Mouse (Mus musculus) brain, adult 2 months (tissue): Measurements from ENCODE around the gene Zic1.
A peak's percentile ranks its signal among the peaks of the same experiment; 100 is the strongest.

Experiments used
- DNase-seq: peaks from one replicate; pipeline ENCODE4 v3.0.0; 2011; ENCODE audit warnings: low read depth, low spot score

Gene Zic1

DNA sequence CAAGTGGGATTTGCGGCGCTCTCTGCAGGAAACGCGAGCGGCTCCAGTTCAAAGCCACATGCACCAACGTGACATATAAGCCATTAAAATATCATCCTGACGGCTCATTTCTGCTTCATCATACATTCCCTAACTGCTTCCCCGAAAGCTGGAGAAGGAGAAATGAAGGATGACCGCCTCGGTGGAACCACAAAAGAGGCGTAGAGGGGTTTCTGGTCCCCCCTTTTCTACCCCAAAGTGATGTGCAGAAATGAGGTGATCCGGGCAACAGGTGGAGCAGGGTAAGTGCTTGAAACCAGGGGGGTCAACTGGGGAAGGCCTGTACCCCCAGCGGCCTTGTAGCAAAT lies 3.3 kb upstream of the Zic1 start:
- DNase-seq = no peak

DNA sequence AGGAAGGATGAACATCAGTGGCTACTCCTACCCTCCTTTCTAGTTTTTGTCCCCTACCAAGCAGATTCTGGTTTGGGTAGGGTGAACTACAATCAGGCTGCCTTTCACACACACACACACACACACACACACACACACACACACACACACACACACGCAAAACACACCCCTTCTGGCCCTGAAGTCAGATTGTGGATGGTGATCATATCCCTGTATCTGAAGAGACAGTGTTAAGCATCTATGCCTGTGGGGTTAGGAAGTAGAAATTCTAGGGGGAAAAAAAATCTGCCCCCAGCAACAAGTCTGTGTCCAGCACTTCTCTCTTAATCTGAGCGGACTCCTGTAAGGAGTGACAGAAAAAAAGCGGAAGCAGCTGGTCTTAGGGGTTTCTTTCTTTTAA lies 2.5 kb upstream of the Zic1 start:
- peak; percentile 62 for DNase-seq

DNA sequence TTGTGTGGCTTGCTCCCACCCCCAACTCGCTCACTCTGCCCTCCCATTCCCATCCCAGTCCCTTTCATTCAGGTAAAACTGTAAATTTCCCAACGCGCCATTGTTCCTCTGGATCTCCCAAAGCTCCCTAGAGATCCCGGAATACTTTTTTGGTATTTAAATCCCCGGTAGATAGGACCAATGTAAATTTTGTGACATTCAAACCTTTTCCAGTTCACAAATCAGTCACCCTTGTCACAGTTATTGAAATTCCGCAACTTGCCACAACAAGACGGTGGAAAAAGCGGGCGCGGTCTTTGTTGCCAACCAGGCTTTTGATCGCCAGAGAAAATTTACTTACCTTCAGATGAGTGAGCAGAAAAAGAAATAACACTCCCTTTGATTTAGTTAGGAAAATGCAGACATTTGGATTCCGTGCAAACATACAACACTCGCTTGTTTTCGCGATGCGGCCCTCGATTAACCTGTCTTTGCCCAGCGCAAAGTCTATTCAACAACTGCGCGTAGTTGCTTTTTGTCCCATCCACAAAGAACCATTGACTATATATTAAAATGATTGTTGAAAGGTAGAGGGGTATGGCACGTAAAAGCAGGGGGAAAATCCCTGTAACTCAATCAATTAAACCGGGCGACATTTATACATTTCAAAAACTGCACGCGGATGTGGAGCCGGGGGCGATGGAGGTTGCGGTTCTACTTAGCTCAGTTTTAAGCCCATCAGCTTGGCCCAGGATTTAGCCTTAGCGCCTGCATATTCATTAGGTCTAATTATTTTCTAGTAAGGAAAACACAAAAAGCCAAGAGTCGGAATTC lies 1.6 kb upstream of the Zic1 start:
- no peak for DNase-seq

DNA sequence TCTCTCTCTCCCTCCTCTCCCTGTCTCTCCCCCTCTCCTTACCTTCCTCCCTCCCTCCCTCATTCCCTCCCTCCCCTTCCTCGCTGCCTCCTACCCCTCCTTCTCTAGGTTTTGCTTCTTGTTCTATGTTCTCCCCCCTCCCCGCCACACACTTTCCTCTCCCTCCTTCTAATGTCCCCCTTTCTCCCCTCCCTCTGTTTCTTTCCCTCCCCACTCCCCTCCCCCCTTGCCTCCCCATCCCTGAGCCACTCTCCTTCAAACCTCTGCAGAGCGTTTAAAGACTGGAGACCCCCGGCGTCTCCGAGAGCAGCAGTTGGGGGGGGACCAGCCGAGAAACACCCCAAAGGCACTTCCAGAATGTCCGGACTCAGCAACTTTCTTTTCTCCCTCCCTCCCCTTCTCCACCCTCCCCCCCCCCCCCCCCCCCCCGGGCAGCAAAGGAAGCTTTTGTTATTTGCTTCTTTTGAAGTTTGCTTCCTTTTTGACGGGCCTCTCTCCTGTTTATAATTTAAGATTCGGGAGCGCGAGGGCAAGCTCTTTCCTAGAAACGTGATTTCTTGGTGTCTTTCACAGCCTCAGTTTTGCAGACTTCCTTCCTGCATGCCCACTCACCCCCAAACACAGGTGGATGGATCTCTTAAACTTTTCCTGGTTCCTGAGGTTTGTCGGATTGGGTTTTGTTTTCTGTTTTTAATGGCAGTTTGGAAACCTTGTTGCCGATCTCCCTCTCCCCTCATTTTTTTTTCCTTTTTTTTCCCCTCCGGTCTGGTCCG lies 802 bp upstream of the Zic1 start:
- peak; percentile 91 for DNase-seq

DNA sequence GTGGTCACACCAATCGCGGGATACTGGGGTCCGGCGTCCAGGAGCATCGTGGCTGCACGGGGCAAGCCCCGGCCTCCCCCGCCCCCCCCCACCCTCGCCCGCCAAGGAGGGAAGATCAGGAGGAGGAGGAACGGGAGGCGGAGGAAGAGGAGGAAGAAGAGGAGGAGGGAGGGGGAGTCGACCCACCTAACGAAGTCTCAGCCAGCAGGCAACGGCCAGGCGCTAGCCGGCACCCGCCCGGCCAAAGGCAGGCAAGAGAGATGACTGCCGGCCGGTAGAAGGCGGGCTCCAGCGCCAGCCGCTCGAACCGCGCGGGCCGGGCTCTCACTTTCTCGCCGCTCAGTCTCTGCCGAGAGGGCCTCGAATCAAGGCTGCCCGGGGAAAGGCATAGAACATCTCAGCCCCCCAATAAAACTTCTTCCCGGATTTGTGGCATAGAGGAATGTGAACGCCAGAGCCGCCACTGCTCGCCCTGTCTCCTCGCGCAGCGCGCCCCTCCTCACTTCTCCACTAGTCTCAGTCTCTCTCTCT lies 574 bp downstream of the Zic1 start:
- DNase-seq = no peak

DNA sequence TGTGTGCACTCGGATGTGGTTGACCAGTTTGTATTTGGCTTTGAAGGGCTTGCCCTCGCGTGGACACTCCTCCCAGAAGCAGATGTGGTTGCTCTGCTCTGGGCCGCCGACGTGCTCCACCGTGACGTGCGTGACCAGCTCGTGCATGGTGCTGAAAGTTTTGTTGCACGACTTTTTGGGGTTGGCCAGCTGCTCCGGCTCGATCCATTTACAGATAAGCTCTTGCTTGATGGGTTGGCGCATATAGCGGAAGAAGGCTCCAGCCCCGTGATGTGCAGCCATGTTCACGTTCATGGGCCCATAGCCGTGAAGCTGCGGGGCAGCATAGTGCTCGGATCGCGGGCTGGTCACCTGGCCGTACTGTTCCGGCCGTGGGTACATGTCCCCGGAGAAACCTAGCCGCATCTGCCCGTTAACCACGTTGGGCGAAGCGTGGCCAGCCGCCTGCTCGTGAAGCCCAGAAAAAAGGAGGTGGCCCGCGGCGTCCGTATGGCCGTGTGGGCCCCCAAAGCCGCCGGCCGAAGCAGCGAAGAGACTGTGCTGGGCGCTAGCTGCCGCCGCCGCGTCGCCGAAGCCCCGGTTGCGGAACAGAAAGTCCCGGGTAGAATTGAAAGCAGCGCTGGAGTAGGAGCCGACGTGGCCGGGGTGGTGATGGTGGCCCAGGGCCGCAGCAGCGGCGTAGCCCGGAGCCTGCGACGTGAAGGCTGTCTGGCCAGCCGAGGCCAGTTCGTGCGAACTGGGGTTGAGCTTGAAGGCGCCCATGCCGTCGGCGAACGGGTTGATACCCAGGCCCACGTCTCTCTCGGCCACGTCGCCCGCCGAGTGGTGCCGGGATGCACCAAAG lies 1.3 kb downstream of the Zic1 start:
- no peak for DNase-seq

DNA sequence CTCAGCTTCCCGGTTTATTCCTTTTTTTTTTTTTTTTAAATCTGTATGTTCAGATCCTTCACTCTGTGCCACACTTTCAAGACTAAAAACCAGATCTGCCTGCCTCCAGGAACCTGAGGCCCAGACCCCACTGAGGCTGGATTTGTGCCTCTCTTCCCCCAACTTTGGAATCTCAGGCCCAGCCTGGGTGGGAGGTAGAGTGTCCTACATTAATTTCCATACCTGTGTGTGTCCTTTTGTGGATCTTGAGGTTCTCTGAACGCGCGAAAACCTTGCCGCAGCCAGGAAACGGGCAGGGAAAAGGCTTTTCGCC lies 1.8 kb downstream of the Zic1 start:
- no peak for DNase-seq

DNA sequence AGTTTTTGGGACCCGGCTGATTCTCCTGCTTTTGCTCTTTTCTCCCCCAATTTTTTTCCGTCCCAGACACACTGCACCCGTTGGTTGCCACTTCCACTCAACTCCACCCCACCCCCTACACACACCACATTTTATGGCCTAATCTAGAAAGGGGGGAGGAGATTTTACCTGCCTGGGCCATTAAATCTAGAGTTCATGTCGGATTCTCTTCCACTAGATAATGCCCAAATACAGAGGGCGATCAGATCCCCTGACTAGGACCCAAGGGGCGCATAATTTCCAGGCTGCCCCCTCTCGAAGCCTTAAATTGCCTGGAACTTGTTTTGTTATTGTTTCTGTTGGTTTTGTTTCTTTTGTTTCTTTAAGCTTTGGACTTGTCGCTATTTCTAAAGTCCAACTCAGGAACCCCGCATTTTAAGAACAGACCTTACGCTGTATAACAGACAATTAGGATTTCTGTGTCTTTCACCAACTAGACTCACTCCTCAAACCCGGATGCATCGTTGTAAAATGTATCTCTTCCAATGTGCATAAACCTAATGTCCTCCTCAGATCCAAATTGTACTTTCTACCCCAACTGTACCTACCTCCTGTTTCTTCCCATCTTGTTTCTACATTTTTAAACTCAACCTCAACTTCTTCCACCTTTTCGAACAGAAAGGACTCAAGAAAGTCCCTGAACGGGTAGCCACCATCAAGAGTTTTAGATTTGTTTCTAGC lies 2.4 kb downstream of the Zic1 start:
- no peak for DNase-seq

DNA sequence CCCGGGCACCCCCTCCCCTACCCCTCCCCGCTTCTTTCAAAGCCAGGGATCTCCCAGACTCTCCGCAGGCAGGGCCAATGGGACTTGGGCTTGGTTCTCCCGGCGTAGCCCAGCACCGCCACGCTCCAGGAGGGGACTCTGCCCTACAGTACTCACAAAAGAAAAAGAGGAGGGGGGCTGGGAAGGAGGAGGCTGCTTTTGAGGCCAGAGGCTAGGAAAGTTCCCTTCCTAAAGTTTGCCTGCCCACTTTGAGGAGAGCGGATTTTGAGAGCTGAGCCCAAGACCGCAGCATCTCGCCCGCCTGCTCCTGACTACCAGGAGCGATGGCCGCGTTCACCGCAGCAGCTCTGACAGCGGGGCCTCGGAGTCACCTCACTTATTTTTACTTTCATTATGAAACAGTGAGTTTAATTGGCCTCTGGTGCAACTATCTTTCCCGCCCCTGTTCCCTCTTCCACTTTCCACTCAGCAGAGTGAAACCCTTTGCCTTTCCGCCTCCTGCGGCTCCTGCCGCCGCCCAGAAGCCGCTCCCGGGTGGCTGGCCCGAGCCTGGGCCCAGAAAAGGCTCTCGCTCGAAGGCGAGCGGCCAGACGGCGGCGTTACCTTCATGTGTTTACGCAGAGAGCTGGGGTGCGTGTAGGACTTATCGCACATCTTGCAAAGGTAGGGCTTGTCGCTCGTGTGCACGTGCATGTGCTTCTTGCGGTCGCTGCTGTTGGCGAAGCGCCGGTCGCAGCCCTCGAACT lies 3.6 kb downstream of the Zic1 start, which contains the start of gene Zic4:
Gene Zic4 (plus strand): TSS at position 558 of the 746 bp plus-strand sequence.
- no peak for DNase-seq

DNA sequence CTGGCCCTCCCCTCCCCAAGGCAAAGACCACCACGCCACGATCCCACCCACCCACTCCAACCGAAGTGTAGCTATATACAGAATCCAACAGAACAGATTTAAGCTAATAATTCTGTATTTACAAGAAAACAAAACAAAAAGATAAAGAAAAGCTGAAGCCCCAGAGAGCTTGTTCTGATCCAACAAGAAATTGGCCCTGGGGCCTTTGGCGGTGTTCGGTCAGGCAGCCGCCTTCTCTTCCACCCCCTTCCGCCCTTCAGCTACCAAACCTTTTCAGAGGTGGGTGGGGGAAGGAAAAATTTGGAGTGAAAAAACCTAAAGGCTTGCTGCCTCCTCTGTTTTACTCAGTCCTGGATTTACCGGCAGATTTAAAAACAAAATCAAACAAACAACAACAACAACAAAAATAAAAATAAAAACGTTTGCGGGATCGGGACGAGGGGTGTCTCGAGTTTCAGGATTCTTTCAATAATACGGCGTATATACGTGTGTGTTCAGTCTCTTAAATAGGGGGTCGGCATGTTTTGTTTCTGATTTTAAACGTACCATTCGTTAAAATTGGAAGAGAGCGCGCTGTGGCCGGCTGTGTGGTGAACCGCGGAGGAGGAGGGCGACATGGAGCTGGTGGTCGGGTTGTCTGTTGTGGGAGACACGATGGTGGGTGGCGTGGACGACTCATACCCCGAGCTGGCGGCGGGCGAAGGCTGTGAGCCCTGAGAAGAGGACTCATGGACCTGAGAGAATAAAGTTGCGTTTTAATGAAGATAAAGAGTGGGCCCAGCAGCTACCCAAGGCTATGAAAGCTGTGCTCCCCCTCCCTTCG lies 4.4 kb downstream of the Zic1 start:
- DNase-seq = no peak

DNA sequence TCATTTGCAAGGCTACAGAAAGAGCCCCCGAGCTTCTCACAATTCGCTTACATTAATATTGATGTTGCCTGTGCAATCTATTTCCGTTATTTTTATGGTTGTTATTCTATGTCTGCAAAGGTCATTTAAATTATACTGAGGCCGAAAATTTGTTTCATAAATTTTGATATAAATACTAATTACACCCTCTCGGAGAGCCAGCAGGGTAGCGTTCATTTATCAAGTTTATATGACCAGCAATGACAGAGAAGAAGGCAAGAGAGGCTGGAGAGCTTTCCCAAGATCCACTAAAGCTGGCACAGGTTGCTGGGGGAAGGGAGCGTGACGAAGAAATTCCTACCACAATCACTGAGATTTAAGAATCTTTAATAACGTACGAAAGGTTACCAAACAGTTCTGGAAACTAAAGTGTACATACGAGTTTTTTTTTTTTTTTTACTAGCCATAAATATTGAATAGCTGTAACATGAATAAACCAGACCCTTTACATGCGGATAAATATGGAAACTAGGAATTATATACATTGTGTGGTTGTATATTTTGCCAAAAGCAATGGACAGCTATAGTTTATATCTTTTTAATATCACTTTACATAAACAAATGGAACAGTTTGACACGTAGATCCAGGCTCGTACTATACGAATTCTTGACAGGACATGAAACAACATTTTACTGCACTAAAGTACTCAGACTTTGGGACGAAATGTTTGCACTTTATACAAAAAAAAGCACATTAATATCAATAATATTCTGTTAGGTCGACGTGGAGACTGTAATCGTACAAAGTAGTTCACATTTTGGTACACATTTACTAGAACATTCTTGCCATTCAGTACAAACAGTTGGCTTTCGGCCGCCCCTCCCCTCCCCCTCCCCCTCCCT lies 5.2 kb downstream of the Zic1 start:
- no peak for DNase-seq

DNA sequence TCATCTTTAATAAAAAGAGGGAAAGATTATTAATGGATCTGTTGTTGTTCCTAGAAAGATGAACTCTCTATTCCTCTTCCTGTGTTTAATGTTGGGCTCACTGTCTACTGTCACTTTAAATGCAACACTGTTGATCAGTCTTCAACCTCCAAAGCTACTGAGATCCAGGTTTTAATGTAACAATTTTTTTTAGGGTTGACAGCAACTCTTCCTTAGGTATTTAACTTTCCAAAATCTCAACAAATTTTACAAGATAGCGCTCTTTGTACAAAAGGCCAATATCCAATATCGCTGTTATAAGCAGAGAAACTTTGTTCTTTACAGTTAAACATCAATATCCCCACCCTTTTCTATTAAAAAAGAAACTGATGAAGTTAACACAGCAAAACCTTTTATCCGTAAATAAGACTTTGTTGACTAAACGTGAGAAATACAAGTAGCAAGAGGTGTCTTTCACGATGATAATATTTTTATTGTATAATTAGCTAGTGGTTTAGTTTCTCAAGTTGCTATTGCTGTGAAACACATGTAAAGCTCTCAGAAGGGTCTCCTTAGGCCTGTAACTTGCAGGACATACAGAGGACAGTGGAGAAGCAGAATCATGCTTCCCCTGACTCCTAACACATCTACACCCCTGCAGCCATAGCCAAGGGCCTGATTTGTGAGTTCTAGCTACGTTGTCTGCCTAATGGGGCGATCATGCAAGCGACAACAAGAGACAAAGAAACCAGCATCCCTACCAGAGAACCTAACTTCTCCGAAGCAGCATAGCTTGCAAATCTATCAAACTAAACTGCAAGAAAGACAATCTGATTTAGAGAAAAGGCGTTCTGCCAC lies 6.5 kb downstream of the Zic1 start:
- DNase-seq = no peak

DNA sequence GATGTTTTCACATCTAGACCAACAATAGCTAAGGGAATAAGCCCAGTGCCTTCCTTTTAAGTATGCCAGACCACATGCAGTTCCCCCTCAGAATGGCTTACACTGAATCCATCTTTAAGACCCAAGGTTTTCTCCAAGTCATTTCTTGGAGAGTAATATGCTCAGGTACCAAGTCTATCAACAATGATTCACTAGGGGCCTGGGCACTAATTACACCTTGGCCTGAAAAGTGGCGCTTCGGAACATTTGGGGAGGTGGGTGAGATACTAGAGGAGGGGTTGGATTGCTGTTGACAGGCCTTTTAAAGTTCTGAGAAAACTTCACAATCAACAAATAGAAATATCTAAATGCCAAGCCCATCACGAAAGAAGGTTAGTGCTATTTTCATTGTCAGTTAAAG lies 8.3 kb downstream of the Zic1 start:
- no peak for DNase-seq

DNA sequence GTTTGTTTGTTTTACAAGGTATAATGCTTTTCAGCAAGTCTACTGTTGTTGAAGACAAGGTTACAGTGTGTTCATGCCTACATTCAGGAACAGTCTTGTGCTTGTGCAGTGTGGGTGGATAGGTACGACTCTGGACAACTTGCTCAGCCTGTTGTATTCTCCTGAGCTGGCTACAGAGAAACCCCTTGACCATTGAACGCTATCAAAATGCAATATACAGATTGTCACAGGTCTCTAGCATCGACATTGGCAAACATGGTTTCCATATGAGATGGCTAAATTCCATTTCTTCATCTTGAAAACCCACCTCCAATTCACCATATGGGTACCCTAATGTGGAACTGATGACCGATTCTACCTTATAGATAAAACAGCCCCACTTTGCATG lies 9.3 kb downstream of the Zic1 start:
- DNase-seq = no peak

DNA sequence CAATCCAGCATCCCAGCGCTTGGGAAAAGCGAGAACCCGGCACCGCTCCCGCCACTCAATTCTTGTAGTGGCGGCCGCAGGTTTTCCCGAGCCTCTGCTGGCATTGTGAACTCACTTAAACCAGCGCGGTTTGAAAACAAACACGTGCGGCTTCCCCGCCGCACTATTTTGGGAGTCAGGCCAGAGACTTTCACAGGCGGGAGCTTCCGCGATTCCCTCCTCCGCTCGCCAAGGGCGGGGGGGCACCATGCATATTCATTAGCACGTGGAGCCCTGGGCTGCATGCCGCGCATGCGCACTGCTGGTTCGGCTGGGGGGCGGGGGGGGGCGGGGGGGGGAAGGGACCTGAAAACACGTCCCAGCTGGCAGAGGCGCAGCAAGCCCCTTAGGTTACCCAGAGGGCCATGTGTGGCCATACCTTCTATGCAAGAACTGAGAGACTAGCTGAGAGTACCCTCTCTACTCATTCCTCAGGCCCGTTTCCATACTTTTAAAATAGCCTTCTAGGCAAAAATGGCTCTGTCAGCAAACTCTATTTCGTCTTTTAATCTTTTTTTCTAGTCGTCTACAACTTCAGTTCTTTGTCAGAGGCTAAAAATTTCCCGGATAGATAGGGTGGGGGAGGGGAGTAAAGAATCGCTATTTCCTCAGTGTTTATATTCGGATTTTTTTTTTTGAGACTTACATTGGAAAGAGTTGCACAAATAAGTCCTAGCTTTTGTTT lies 9.8 kb downstream of the Zic1 start:
- peak; percentile 97 for DNase-seq

DNA sequence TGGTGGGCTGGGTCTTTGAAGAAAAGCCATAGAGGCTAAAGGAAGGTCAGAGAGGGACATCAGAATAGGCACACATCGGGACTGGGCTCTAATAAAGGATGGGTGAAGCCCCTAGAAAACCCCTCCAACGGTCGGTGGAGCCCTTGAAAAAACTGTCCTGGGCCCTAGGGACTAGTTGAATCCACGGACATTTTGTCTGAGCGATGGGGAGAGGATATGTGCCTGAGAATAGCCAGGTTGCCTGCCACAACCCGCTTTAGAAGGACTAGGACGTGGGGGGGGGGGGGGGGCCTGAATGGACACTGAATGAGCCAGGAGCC lies 10.4 kb downstream of the Zic1 start:
- no peak for DNase-seq

DNA sequence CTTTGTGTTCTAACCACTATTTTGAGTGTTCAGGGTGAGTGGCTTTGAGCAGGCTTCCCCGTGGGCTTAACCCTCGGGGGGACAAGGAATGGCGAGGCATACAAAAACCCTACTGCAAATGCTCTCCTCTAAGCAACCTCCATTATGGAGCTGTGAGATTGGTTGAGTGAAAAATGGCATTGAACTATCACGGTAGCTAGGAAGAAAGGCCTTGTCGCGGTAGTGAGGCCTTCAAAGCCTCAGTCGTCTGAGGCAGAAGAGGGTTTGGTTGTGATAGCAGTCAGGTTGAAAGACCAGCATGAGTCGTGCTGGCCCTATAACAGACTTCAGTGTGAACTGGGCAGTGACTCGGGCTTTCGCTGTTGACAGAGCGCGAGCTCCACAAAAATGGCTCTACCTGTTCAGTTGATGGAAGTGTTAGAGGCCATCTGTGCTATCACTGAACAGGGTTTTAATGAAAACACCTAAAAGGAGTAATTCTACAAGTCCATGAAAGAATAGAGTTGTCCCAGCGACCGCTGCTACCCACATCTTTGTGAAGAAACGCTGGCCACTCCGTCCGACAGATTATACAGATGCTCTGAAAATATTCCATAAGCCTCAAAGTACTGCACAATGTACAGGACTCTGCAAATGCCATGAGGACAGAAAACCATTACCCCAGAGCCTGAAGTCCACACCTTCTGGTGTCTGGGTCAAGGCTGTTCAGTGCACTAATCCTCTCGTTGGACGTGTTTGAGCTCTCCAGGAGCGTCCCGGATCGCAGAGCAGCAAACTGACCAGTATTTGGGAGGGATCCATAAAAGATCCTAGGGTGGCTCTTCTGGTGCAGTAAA lies 11.0 kb downstream of the Zic1 start:
- peak; percentile 63 for DNase-seq
